Mouse (Mus musculus): ENCODE measurements around the gene Uchl4. TPM values are rescaled to one million over a fixed set of nuclear protein-coding genes. Genes with fewer than 3 reads are reported as not detected.

The Uchl4 gene
- polyA plus RNA-seq, 1 experiment from 2014 or later = 0.80 TPM

GRCm38 (mm10) chr9:64222098-64222497 is 12.9 kb upstream of the Uchl4 start:
- Histone ChIP-seq H3K9ac (ENCODE audit: low read depth, low read length) (no peak overlapping the region), H3K27ac (ENCODE audit: low read length) (no peak overlapping the region), H3K36me3 (ENCODE audit: control insufficient read depth, insufficient read depth) (no peaks in the 10 kb centered on the region), H3K4me3 (ENCODE audit: low read depth, low read length) (no peak overlapping the region), H3K4me2 (ENCODE audit: low read depth, low read length) (no peak overlapping the region), H3K9me3 (replicated peaks; ENCODE audit: control insufficient read depth, low read length) (no peaks in the 10 kb centered on the region), H3K27me3 (ENCODE audit: control insufficient read depth, insufficient read depth, low read depth, low read length) (no peaks in the 10 kb centered on the region), H3K4me1 (ENCODE audit: control insufficient read depth, low read depth, low read length) (no peaks in the 10 kb centered on the region; the same call in none of the 2 replicates)
- WGBS (ENCODE audit: insufficient replicate concordance) = 28% methylated on average over 2 of the region's 2 CpGs
- ATAC-seq (ENCODE audit: low read depth) = no peak

GRCm38 (mm10) chr9:64225805-64226204 is 9.2 kb upstream of the Uchl4 start:
- Histone ChIP-seq H3K4me3 (ENCODE audit: low read depth, low read length) (no peak overlapping the region), H3K27ac (ENCODE audit: low read length) (no peak overlapping the region), H3K4me1 (ENCODE audit: control insufficient read depth, low read depth, low read length) (no peaks in the 10 kb centered on the region), H3K9ac (ENCODE audit: low read depth, low read length) (no peak overlapping the region), H3K27me3 (ENCODE audit: control insufficient read depth, insufficient read depth, low read depth, low read length) (no peaks in the 10 kb centered on the region), H3K9me3 (replicated peaks; ENCODE audit: control insufficient read depth, low read length) (no peaks in the 10 kb centered on the region), H3K36me3 (ENCODE audit: control insufficient read depth, insufficient read depth) (no peaks in the 10 kb centered on the region), H3K4me2 (ENCODE audit: low read depth, low read length) (no peak overlapping the region)
- peak; percentile 45; the same call in 1 of the 2 replicates for ATAC-seq (ENCODE audit: low read depth)

- Histone ChIP-seq H3K4me2 (ENCODE audit: low read depth, low read length) (no peak overlapping the region), H3K36me3 (ENCODE audit: control insufficient read depth, insufficient read depth) (no peaks in the 10 kb centered on the region), H3K9ac (ENCODE audit: low read depth, low read length) (no peak overlapping the region), H3K27me3 (ENCODE audit: control insufficient read depth, insufficient read depth, low read depth, low read length) (no peaks in the 10 kb centered on the region), H3K9me3 (replicated peaks; ENCODE audit: control insufficient read depth, low read length) (no peaks in the 10 kb centered on the region), H3K4me3 (ENCODE audit: low read depth, low read length) (no peak overlapping the region), H3K4me1 (ENCODE audit: control insufficient read depth, low read depth, low read length) (no peaks in the 10 kb centered on the region; the same call in 1 of the 2 replicates), H3K27ac (ENCODE audit: low read length) (no peak overlapping the region)
- no peak for ATAC-seq (ENCODE audit: low read depth)
- WGBS (ENCODE audit: insufficient replicate concordance) = 31% methylated on average over 12 of the region's 12 CpGs
Measured at GRCm38 (mm10) chr9:64227736-64228135, 7.3 kb upstream of the Uchl4 start.

DNA sequence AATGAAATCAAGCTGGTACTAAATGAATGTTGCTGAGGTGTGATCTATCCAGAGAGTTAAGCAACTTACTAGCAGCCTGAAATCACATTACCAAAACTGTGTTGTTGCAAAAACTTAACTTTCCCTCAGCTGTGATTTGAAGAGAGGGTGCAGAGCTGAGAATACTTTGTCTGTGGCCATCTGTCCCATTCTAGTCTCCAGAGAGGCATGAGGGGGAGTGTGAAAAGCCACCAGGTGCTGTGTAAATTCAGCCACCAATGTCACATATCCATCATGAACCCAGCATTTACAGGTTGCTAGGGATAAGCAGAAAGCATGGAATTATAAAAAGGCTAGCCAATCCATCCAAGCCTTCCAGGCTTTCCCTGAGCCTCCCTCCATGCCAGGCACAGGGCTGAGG is 6.0 kb upstream of the Uchl4 start:
- H3K4me2 ChIP-seq (ENCODE audit: low read depth, low read length) = no peak overlapping the region
- no peaks in the 10 kb centered on the region; the same call in 1 of the 2 replicates for H3K4me1 ChIP-seq (ENCODE audit: control insufficient read depth, low read depth, low read length)
- H3K4me3 ChIP-seq (ENCODE audit: low read depth, low read length) = no peak overlapping the region
- no peaks in the 10 kb centered on the region for H3K36me3 ChIP-seq (ENCODE audit: control insufficient read depth, insufficient read depth)
- no peaks in the 10 kb centered on the region for H3K9me3 ChIP-seq (replicated peaks; ENCODE audit: control insufficient read depth, low read length)
- H3K9ac ChIP-seq (ENCODE audit: low read depth, low read length) = no peak overlapping the region
- no peaks in the 10 kb centered on the region for H3K27me3 ChIP-seq (ENCODE audit: control insufficient read depth, insufficient read depth, low read depth, low read length)
- ATAC-seq (ENCODE audit: low read depth) = no peak
- no peak overlapping the region for H3K27ac ChIP-seq (ENCODE audit: low read length)

- H3K27me3 ChIP-seq (ENCODE audit: control insufficient read depth, insufficient read depth, low read depth, low read length) = no peaks in the 10 kb centered on the region
- H3K4me2 ChIP-seq (ENCODE audit: low read depth, low read length) = no peak overlapping the region
- no peaks in the 10 kb centered on the region for H3K9me3 ChIP-seq (replicated peaks; ENCODE audit: control insufficient read depth, low read length)
- no peak overlapping the region for H3K4me3 ChIP-seq (ENCODE audit: low read depth, low read length)
- WGBS (ENCODE audit: insufficient replicate concordance) = 60% methylated on average over 5 of the region's 5 CpGs
- H3K4me1 ChIP-seq (ENCODE audit: control insufficient read depth, low read depth, low read length) = no peaks in the 10 kb centered on the region; the same call in 1 of the 2 replicates
- ATAC-seq (ENCODE audit: low read depth) = no peak
- no peak overlapping the region for H3K27ac ChIP-seq (ENCODE audit: low read length)
- H3K9ac ChIP-seq (ENCODE audit: low read depth, low read length) = no peak overlapping the region
- H3K36me3 ChIP-seq (ENCODE audit: control insufficient read depth, insufficient read depth) = no peaks in the 10 kb centered on the region
Measured at GRCm38 (mm10) chr9:64231171-64231570, 3.8 kb upstream of the Uchl4 start.

- Histone ChIP-seq H3K4me3 (ENCODE audit: low read depth, low read length) (no peak overlapping the region), H3K36me3 (ENCODE audit: control insufficient read depth, insufficient read depth) (no peaks in the 10 kb centered on the region), H3K9me3 (replicated peaks; ENCODE audit: control insufficient read depth, low read length) (no peaks in the 10 kb centered on the region), H3K4me1 (ENCODE audit: control insufficient read depth, low read depth, low read length) (no peaks in the 10 kb centered on the region; the same call in 1 of the 2 replicates), H3K4me2 (ENCODE audit: low read depth, low read length) (no peak overlapping the region), H3K27ac (ENCODE audit: low read length) (no peak overlapping the region), H3K9ac (ENCODE audit: low read depth, low read length) (no peak overlapping the region), H3K27me3 (ENCODE audit: control insufficient read depth, insufficient read depth, low read depth, low read length) (no peaks in the 10 kb centered on the region)
- 64% methylated on average over 3 of the region's 3 CpGs for WGBS (ENCODE audit: insufficient replicate concordance)
- no peak for ATAC-seq (ENCODE audit: low read depth)
Measured at GRCm38 (mm10) chr9:64231674-64232073, 3.3 kb upstream of the Uchl4 start.

- no peak overlapping the region for H3K4me3 ChIP-seq (ENCODE audit: low read depth, low read length)
- no peak for ATAC-seq (ENCODE audit: low read depth)
- no peaks in the 10 kb centered on the region for H3K36me3 ChIP-seq (ENCODE audit: control insufficient read depth, insufficient read depth)
- H3K4me2 ChIP-seq (ENCODE audit: low read depth, low read length) = no peak overlapping the region
- no peak overlapping the region for H3K27ac ChIP-seq (ENCODE audit: low read length)
- no peaks in the 10 kb centered on the region; the same call in 1 of the 2 replicates for H3K4me1 ChIP-seq (ENCODE audit: control insufficient read depth, low read depth, low read length)
- no peaks in the 10 kb centered on the region for H3K9me3 ChIP-seq (replicated peaks; ENCODE audit: control insufficient read depth, low read length)
- H3K27me3 ChIP-seq (ENCODE audit: control insufficient read depth, insufficient read depth, low read depth, low read length) = no peaks in the 10 kb centered on the region
- 70% methylated on average over 9 of the region's 9 CpGs for WGBS (ENCODE audit: insufficient replicate concordance)
- no peak overlapping the region for H3K9ac ChIP-seq (ENCODE audit: low read depth, low read length)
Measured at GRCm38 (mm10) chr9:64232257-64232957, 2.6 kb upstream of the Uchl4 start.

DNA sequence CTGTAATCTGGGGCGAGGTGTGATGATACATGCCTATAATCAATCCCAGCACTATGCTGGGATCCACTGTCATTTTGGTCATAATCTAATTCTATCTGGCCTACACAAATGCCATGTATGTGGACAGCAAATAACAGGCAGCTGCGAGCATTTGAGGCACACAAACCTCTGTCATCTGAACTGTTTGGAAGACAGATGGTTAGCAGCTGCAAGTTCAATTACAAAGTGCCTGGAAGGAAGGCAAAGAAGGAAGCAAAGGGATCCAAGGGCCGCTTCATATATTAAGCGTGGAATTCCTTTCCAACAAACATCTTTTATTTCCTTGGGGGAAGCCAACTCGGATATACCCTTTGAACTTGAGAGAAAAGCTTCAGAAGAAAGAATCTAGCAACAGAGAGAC is 1.3 kb upstream of the Uchl4 start:
- H3K27me3 ChIP-seq (ENCODE audit: control insufficient read depth, insufficient read depth, low read depth, low read length) = no peaks in the 10 kb centered on the region
- no peak overlapping the region for H3K9ac ChIP-seq (ENCODE audit: low read depth, low read length)
- ATAC-seq (ENCODE audit: low read depth) = no peak
- WGBS (ENCODE audit: insufficient replicate concordance) = 71% methylated on average over 5 of the region's 5 CpGs
- H3K4me1 ChIP-seq (ENCODE audit: control insufficient read depth, low read depth, low read length) = no peaks in the 10 kb centered on the region; the same call in 1 of the 2 replicates
- no peak overlapping the region for H3K4me2 ChIP-seq (ENCODE audit: low read depth, low read length)
- H3K36me3 ChIP-seq (ENCODE audit: control insufficient read depth, insufficient read depth) = no peaks in the 10 kb centered on the region
- H3K27ac ChIP-seq (ENCODE audit: low read length) = no peak overlapping the region
- no peaks in the 10 kb centered on the region for H3K9me3 ChIP-seq (replicated peaks; ENCODE audit: control insufficient read depth, low read length)
- no peak overlapping the region for H3K4me3 ChIP-seq (ENCODE audit: low read depth, low read length)

DNA sequence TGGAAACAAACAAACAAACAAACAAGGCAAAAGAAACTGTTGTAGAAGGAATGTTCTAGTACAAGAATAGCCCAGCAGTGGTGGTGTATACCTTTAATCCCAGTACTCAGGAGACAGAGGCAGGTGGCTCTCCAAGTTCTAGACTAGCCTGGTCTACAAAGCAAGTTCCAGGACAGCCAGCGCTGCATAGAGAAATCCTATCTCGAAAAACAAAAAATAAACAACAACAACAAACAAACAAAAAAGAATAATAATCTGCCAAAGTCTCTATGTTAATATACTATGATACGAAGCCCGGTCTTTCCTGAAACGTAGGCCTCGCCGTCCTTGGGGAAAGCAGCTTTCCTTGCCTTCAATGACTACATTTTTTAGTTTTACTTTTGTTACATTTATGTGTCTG is 1.1 kb downstream of the Uchl4 start:
- no peak overlapping the region for H3K9ac ChIP-seq (ENCODE audit: low read depth, low read length)
- WGBS (ENCODE audit: insufficient replicate concordance) = 85% methylated on average over 7 of the region's 7 CpGs
- H3K36me3 ChIP-seq (ENCODE audit: control insufficient read depth, insufficient read depth) = no peaks in the 10 kb centered on the region
- no peak overlapping the region for H3K27ac ChIP-seq (ENCODE audit: low read length)
- H3K4me3 ChIP-seq (ENCODE audit: low read depth, low read length) = no peak overlapping the region
- H3K27me3 ChIP-seq (ENCODE audit: control insufficient read depth, insufficient read depth, low read depth, low read length) = no peaks in the 10 kb centered on the region
- H3K9me3 ChIP-seq (replicated peaks; ENCODE audit: control insufficient read depth, low read length) = no peaks in the 10 kb centered on the region
- H3K4me2 ChIP-seq (ENCODE audit: low read depth, low read length) = no peak overlapping the region
- no peak for ATAC-seq (ENCODE audit: low read depth)
- H3K4me1 ChIP-seq (ENCODE audit: control insufficient read depth, low read depth, low read length) = peaks cover 3% of the 10 kb centered on the region
